Mouse (Mus musculus): ENCODE results near the gene Dppa2. TPM values are rescaled to one million over a fixed set of nuclear protein-coding genes. Genes with fewer than 3 reads are reported as not detected.

The Dppa2 gene
- polyA plus RNA-seq, 1 experiment from 2014 or later, result not detected

- peak; percentile 69; the same call in 1 of the 2 replicates for ATAC-seq (ENCODE audit: low FRiP score)
- WGBS, result 62% methylated on average over 1 of the region's 1 CpGs
- Histone ChIP-seq H3K9me3 (replicated peaks) (no peaks in the 10 kb centered on the region; the same call in 1 of the 2 replicates), H3K27ac (replicated peaks) (no peak overlapping the region), H3K4me3 (replicated peaks) (no peak overlapping the region), H3K4me1 (no peaks in the 10 kb centered on the region), H3K36me3 (no peaks in the 10 kb centered on the region), H3K27me3 (replicated peaks) (no peaks in the 10 kb centered on the region), H3K4me2 (no peak overlapping the region), H3K9ac (replicated peaks) (no peak overlapping the region)
Observed at GRCm38 (mm10) chr16:48347246-48347645, 43.5 kb downstream of the Dppa2 start.

- Histone ChIP-seq H3K4me1 (no peaks in the 10 kb centered on the region), H3K36me3 (no peaks in the 10 kb centered on the region), H3K27ac (replicated peaks) (no peak overlapping the region), H3K9me3 (replicated peaks) (no peaks in the 10 kb centered on the region), H3K4me3 (replicated peaks) (no peak overlapping the region), H3K9ac (replicated peaks) (no peak overlapping the region), H3K27me3 (replicated peaks) (no peaks in the 10 kb centered on the region), H3K4me2 (no peak overlapping the region)
- ATAC-seq (ENCODE audit: low FRiP score), result no peak
- 83% methylated on average over 5 of the region's 5 CpGs for WGBS
Observed at GRCm38 (mm10) chr16:48355716-48356115, 52.0 kb downstream of the Dppa2 start.

GRCm38 (mm10) chr16:48356417-48356816 lies 52.7 kb downstream of the Dppa2 start:
- Histone ChIP-seq H3K4me3 (replicated peaks) (no peak overlapping the region), H3K27ac (replicated peaks) (no peak overlapping the region), H3K9ac (replicated peaks) (no peak overlapping the region), H3K4me1 (no peaks in the 10 kb centered on the region), H3K36me3 (no peaks in the 10 kb centered on the region), H3K9me3 (replicated peaks) (no peaks in the 10 kb centered on the region), H3K4me2 (no peak overlapping the region), H3K27me3 (replicated peaks) (no peaks in the 10 kb centered on the region)
- no peak for ATAC-seq (ENCODE audit: low FRiP score)
- WGBS, result 94% methylated on average over 1 of the region's 1 CpGs

- Histone ChIP-seq H3K9ac (replicated peaks) (no peak overlapping the region), H3K4me1 (no peaks in the 10 kb centered on the region), H3K4me2 (no peak overlapping the region), H3K27me3 (replicated peaks) (no peaks in the 10 kb centered on the region), H3K4me3 (replicated peaks) (no peak overlapping the region), H3K27ac (replicated peaks) (no peak overlapping the region), H3K9me3 (replicated peaks) (no peaks in the 10 kb centered on the region), H3K36me3 (no peaks in the 10 kb centered on the region)
- 89% methylated on average over 12 of the region's 12 CpGs for WGBS
- no peak for ATAC-seq (ENCODE audit: low FRiP score)
Observed at GRCm38 (mm10) chr16:48360887-48361286, 57.2 kb downstream of the Dppa2 start.

GRCm38 (mm10) chr16:48366801-48367200 lies 63.1 kb downstream of the Dppa2 start:
- no peak for ATAC-seq (ENCODE audit: low FRiP score)
- Histone ChIP-seq H3K27me3 (replicated peaks) (no peaks in the 10 kb centered on the region), H3K4me2 (no peak overlapping the region), H3K4me3 (replicated peaks) (no peak overlapping the region), H3K4me1 (no peaks in the 10 kb centered on the region), H3K9me3 (replicated peaks) (no peaks in the 10 kb centered on the region), H3K27ac (replicated peaks) (no peak overlapping the region), H3K9ac (replicated peaks) (no peak overlapping the region), H3K36me3 (no peaks in the 10 kb centered on the region)
- WGBS, result 91% methylated on average over 5 of the region's 5 CpGs

- Histone ChIP-seq H3K9ac (replicated peaks) (no peak overlapping the region), H3K27me3 (replicated peaks) (no peaks in the 10 kb centered on the region), H3K9me3 (replicated peaks) (no peaks in the 10 kb centered on the region), H3K4me2 (no peak overlapping the region), H3K36me3 (no peaks in the 10 kb centered on the region), H3K4me1 (no peaks in the 10 kb centered on the region), H3K27ac (replicated peaks) (no peak overlapping the region), H3K4me3 (replicated peaks) (no peak overlapping the region)
- no peak for ATAC-seq (ENCODE audit: low FRiP score)
- WGBS, result 96% methylated on average over 2 of the region's 2 CpGs
Observed at GRCm38 (mm10) chr16:48368096-48368495, 64.4 kb downstream of the Dppa2 start.

Other genes with a start within 250 kb of the Dppa2 start
- not detected in 2 replicates for gene Dppa4, start 20.2 kb upstream of the Dppa2 start, polyA plus RNA-seq (2015; fragmentation: Nextera tagmentation; extraction: Ambion mirVana)
- gene Gm5485, start 108.5 kb downstream of the Dppa2 start, polyA plus RNA-seq (2015; fragmentation: Nextera tagmentation; extraction: Ambion mirVana), result 0.52 TPM in 1 of 2 replicates, not detected in the other
- 0.14 and 0.66 TPM in 2 replicates for gene Morc1, start 127.3 kb downstream of the Dppa2 start, polyA plus RNA-seq (2015; fragmentation: Nextera tagmentation; extraction: Ambion mirVana)

Data from neural tube, embryonic 15.5 days (tissue).